Mouse (Mus musculus): ENCODE data around the gene Zfp365.

The Zfp365 gene

GRCm38 (mm10) chr10:67912337-67912776, at the start of gene Zfp365:
TSS of gene Zfp365 (minus strand) at chr10:67912662.
- in situ Hi-C loops (cut with MboI; ENCODE audit: unreplicated experiment in 2 of 2), result no loop called here

- in situ Hi-C loops (cut with MboI; ENCODE audit: unreplicated experiment in 2 of 2), result no loop called here
Measured at GRCm38 (mm10) chr10:67959982-67960381, 47.5 kb upstream of the Zfp365 start.

- in situ Hi-C loops (cut with MboI; ENCODE audit: unreplicated experiment in 2 of 2), result no loop called here
Measured at GRCm38 (mm10) chr10:67955982-67956381, 43.5 kb upstream of the Zfp365 start.

GRCm38 (mm10) chr10:67951690-67952089, 39.2 kb upstream of the Zfp365 start:
- in situ Hi-C loops (cut with MboI; ENCODE audit: unreplicated experiment in 2 of 2), result no loop called here

GRCm38 (mm10) chr10:67950059-67950748, 37.7 kb upstream of the Zfp365 start:
- in situ Hi-C loops (cut with MboI; ENCODE audit: unreplicated experiment in 2 of 2), result no loop called here

- in situ Hi-C loops (cut with MboI; ENCODE audit: unreplicated experiment in 2 of 2), result no loop called here
Measured at GRCm38 (mm10) chr10:67943513-67943912, 31.1 kb upstream of the Zfp365 start.

GRCm38 (mm10) chr10:67939546-67939945, 27.1 kb upstream of the Zfp365 start:
- in situ Hi-C loops (cut with MboI; ENCODE audit: unreplicated experiment in 2 of 2), result no loop called here

- in situ Hi-C loops (cut with MboI; ENCODE audit: unreplicated experiment in 2 of 2), result no loop called here
Measured at GRCm38 (mm10) chr10:67937775-67938174, 25.3 kb upstream of the Zfp365 start.

- in situ Hi-C loops (cut with MboI; ENCODE audit: unreplicated experiment in 2 of 2), result no loop called here
Measured at GRCm38 (mm10) chr10:67936944-67937343, 24.5 kb upstream of the Zfp365 start.

- in situ Hi-C loops (cut with MboI; ENCODE audit: unreplicated experiment in 2 of 2), result no loop called here
Measured at GRCm38 (mm10) chr10:67932780-67933179, 20.3 kb upstream of the Zfp365 start.

- in situ Hi-C loops (cut with MboI; ENCODE audit: unreplicated experiment in 2 of 2), result no loop called here
Measured at GRCm38 (mm10) chr10:67931328-67931727, 18.9 kb upstream of the Zfp365 start.

GRCm38 (mm10) chr10:67928584-67928983, 16.1 kb upstream of the Zfp365 start:
- in situ Hi-C loops (cut with MboI; ENCODE audit: unreplicated experiment in 2 of 2), result no loop called here

GRCm38 (mm10) chr10:67927718-67928455, 15.4 kb upstream of the Zfp365 start:
- in situ Hi-C loops (cut with MboI; ENCODE audit: unreplicated experiment in 2 of 2), result no loop called here

GRCm38 (mm10) chr10:67924030-67924429, 11.6 kb upstream of the Zfp365 start:
- in situ Hi-C loops (cut with MboI; ENCODE audit: unreplicated experiment in 2 of 2), result no loop called here

- in situ Hi-C loops (cut with MboI; ENCODE audit: unreplicated experiment in 2 of 2), result no loop called here
Measured at GRCm38 (mm10) chr10:67921777-67922176, 9.3 kb upstream of the Zfp365 start.

GRCm38 (mm10) chr10:67919706-67920105, 7.2 kb upstream of the Zfp365 start:
- in situ Hi-C loops (cut with MboI; ENCODE audit: unreplicated experiment in 2 of 2), result no loop called here

GRCm38 (mm10) chr10:67918194-67918899, 5.9 kb upstream of the Zfp365 start:
- in situ Hi-C loops (cut with MboI; ENCODE audit: unreplicated experiment in 2 of 2), result no loop called here

- in situ Hi-C loops (cut with MboI; ENCODE audit: unreplicated experiment in 2 of 2), result no loop called here
Measured at GRCm38 (mm10) chr10:67917356-67917755, 4.9 kb upstream of the Zfp365 start.

GRCm38 (mm10) chr10:67911447-67912336, 770 bp downstream of the Zfp365 start:
- in situ Hi-C loops (cut with MboI; ENCODE audit: unreplicated experiment in 2 of 2), result no loop called here

- in situ Hi-C loops (cut with MboI; ENCODE audit: unreplicated experiment in 2 of 2), result no loop called here
Measured at GRCm38 (mm10) chr10:67907931-67908330, 4.5 kb downstream of the Zfp365 start.
